Mouse (Mus musculus) gastrocnemius, postnatal 36 days (tissue): ENCODE results near the gene Prkca. TPM values are rescaled to one million over a fixed set of nuclear protein-coding genes. Genes with fewer than 3 reads are reported as not detected.

Source experiments
- DNase-seq, 2 experiments: peaks; one replicate each; pipeline ENCODE4 v3.0.0; 2022
- intact Hi-C: fragments of 180-260 bp; cut with DNase I; formaldehyde crosslinking; loops from one replicate; pipeline ENCODE4 v1.15.1; 2025
- microRNA-seq, 2 experiments: library from miRNA; unstranded; fragments of <30 nt; microRNA quantifications; one replicate each; pipeline ENCODE4 v1.2.0; 2021
- total RNA-seq, 2 experiments: library from RNA; stranded (reverse); gene quantifications; 2 replicates each; pipeline ENCODE4 v1.2.3; 2021

Gene Prkca
- total RNA-seq, 2 experiments from 2014 or later: 57.7 to 61.2 TPM

DNA sequence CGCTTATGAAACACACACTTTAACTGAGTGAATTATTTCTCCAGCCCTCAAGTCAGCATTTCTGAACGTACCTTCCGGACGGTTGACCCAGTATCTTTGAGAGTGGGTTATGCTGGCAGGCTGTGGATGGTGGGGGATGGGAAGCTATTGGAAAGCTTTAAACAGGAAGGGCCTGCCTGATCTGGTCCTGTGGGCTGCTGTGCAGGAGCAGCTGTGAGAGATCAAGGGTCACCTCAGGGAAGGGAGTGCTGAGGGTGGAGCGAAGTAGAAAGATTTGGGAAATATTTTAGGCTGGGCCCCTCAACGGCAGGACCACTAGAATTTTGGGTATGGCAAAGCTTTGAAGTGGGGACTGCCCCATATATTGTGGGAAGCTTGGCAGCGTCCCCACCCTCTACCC is 412.0 kb downstream of the Prkca start:
- intact Hi-C loops: no loop called here

DNA sequence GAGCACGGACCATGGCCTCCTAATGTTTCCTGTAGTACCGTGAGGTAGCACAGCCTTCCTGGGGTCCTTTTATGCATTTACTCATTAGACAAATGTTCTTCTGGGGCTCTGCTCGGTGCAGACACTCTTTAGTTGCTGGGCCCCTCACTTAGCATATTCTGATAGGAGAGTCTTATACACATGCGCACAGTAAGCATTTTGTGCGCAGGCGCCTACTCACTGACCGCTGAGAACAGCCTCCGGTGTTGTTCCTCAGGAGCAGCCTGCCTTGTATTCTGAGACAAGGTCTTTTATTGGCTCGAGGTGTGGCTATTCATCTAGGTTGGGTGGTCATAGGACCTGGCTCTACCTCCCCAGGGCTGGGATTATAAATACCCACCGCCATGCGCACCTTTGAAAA is 412.4 kb downstream of the Prkca start:
- DNase-seq: no peak
- intact Hi-C loops: no loop called here

More for the DNA sequence above, 412.0 kb downstream of the Prkca start:
- no peak for DNase-seq

DNA sequence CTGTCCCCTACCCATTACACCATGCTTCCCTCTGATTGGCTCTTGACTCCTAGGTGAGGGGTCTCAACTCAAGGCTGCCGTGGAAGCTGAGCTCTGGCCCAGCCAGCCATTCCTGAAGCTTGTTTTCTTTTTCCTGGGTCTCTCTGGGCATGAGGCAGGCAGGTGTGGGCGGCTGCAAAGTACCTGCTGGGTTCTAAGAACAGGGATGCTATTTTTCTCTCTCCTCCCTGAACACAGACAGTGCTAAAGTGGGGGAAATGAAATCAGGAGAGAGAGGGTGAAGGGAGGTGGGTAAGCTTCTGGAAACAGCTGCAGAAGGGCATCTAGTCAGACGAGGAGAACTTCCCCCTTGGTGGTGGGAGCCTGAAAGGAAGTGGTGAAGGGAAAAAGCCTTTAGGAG is 414.0 kb downstream of the Prkca start:
- intact Hi-C loops: no loop called here
- DNase-seq: no peak

DNA sequence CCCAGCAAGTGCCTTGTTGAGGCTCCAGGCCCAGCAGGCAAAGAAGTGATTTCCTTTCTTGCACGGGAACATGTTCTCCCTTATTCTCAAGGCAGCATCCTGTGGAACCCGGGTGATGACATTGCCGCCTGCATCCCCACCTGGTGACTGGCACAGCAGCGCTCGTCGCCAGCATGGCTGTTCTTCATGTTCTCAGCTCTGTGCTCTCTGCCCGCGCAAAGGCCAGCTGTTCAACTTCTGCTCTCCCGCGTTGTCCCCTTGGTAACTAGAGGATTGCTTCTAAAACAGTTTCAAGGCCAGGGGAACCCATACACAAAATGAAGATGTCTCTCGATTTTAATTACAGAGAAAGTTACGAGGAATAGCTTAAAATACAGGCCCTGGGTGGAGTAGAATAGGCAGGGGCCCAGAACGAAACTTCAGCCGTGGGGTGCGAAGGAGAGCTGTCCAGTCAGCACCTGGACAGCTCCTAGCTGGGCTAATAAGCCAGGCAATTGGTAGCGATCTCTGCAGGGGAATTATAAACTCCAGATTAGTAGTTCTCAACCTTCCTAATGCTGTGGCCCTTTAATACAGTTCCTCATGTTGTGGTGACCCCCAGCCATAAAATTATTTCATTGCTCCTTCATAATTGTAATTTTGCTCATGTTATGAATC is 423.7 kb downstream of the Prkca start:
- intact Hi-C loops: no loop called here
- no peak for DNase-seq

DNA sequence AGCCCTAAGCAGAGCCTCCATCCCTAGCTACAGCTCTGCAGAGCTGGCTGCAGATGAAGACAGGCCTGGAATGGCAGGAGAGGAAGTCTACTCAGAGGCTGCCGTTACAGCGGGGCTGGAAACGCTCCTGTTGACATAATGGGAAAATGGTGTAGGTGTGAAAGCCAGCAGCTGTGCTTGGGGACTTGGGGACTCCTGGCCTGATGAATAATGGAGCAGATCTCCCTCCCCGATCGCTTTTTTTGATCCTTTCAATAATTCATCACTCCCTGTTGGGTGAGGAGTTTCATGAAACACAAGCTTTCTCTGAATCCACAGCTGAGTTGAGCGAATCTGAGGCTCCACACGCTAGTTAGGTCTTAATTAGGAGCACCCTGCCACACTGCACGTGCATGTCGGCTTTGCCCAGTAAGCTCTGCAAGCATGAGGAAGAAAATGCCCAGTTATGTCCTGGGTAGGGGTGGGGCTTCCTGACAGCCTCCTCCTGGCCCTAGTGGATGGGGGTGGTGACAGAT is 425.9 kb downstream of the Prkca start:
- intact Hi-C loops: no loop called here
- no peak for DNase-seq

DNA sequence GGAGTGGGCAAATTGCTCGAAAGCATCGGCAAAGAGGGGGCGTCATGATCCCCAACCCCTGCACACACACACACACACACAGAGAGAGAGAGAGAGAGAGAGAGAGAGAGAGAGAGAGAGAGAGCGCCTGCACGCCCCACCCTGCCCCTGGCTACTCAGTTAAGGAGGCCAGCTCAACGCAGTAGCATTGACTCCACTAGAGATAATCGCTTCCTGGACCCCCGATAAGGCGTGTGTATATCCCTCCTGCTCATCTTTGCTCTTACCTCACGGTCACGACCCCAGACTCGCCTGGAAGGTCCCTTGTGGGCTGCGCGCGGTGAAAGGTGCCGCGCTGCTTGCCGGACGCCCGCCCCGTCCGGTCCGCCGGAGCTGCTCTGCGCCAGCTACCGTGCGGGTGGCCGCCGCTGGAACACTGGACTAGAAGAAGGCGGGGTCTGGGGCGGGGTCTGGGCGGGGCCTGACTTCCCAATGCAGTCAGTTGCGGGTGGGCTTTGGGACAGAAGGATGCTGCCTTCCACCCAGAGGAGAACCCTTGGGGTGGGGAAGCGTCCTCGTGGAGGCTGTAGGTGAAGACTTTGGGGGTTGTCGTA is 429.0 kb downstream of the Prkca start, which contains the start of gene Cacng5:
Gene Cacng5, minus strand, starts transcription at position 422 of the 593 bp plus-strand sequence.
- intact Hi-C loops: loop anchor here (5.0 kb wide), 1 partner anchor 47 kb away; no protein-coding TSS in a partner anchor
- no peak for DNase-seq

DNA sequence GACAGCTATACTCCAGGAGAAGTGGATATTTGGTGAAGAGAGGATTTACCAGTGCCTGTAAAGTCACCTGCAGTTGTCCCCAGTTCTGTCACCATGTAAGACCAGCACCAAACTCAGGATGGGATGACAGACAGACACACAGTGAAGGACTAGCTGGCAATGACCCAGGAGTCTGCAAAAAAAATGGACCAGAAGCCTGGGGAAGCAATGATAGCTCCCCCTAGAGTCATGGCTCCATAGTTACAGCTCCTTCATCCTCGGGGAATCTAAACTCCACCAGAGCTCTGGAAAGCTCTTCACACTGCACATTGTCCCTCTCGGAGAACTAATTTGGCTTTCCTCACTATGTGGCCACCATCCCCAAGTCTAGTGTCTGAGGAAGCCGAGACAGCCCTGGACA is 430.4 kb downstream of the Prkca start:
- intact Hi-C loops: loop anchor here (5.0 kb wide), 1 partner anchor 46 kb away; no protein-coding TSS in a partner anchor
- no peak for DNase-seq

DNA sequence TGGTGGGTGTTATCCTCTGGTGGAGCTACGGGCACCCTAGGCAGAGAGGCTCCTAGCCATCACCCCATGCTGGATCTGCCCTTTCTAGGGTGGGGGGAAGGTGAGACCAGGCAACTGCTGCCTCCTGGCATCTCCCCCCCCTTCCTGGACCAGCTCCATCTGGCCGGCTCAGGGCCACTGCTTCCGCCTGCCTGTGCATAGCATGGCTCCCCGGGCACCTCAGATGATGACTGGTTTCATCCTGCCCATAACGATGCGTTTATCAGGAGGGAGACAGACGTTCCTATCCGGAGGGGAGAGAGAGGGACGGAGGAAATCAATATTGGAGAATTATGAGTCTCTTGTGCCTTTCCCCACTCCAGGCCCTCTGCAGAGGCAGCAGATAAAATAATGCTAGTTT is 438.4 kb downstream of the Prkca start:
- intact Hi-C loops: no loop called here
- DNase-seq: no peak

DNA sequence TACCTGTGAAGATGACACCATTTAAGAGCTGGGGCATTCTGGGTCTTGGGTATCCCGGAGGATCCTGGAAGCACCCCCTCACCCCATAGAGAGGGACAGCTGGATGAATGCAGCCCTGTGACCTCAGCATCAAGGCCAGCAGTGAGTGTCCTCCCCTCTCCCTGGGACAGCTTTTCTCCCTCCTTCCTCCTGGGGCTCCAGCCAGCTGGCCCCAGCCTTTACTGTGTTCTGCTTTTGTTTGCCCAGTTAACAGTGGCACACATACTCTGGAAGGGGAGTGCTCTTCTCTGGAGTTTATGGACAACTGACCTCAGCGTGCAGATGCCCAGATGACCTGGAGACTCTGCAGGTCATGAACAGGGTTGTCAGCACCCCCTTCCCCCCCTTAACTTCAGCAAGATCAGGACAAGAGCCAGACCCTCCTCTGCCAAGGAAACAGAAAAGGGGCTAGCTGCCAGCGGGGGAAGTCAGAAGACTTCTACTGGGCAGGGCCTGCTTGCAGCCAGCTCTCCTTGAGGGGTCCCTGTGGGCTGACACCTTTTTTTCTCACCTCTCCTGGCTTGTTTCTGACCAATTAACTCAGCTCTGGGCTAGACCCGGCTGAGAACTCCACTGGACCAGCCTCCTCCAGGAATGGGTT is 439.6 kb downstream of the Prkca start:
- intact Hi-C loops: no loop called here
- no peak for DNase-seq

DNA sequence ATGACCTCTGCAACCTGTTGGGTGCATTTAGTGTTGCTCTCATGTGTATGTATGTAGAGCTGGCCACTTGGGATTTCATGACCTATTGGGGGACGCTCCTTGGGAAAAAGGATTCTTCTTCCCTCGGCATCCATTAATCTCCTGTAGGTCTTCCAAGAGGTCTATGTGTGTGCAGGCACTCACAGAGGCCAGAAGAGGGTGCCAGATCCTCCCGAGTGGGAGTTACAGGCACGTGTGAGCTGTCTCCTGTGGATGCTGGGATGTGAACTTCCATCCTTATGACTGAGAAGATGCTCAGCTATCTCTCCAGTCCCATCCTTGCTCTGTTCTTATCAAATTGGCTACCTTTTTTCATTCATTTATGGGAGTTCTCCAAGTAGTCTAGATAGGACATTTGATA is 443.3 kb downstream of the Prkca start:
- no peak for DNase-seq
- intact Hi-C loops: no loop called here

DNA sequence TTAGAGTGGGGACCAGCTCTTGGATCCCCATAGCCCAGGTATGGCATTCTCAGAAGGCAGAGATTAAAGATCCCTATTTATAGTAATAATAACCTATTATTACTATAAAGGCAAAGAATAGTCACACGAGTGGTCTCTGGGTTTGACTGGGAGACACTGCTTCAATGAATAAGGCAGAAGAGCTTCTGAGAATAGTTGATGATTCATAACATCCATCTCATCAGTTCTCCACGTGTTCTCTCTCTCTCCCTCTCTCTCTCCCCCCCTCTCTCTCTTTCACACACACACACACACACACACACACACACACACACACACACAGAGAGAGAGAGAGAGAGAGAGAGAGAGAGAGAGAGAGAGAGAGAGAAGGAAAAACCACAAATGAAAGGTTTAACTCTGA is 445.0 kb downstream of the Prkca start:
- intact Hi-C loops: no loop called here

DNA sequence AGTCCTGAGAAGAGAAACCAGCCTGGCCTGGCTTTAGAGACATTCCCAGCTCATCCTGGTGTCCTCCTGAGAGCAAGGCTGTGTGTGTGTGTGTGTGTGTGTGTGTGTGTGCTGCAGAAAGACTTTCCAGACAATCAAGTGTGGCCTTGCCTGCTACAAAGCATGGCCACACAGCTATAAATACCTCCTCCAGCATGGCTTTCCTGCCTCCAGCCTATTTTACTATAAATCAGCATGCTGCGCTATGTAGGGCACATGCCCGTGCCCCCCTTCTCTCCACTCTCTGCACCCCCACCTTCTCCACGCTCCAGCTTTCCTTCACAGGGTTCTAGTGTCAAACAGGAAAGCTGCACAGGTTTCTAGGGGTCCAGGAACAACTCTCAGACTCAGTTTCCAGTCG is 448.1 kb downstream of the Prkca start:
- intact Hi-C loops: no loop called here

More for the DNA sequence above, 445.0 kb downstream of the Prkca start:
- no peak for DNase-seq

DNA sequence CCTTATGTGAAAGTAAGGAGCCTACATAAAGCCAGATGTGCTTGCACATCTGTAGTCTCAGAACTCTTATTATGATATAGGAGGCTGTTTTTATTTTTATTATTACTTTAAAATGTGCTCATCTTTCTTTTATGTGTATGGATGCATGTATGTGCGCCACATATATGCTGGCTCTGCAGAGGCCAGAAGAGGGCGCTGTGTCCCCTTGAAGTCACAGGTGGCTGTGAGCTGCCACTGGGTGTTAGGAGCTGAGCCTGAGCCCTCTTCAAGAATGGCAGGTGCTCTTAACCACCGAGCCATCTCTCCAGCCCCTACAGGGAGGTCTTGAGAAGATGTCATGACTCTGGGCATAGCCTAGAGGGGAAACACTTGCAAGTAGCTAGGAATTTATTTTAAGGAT is 452.4 kb downstream of the Prkca start:
- intact Hi-C loops: no loop called here
- DNase-seq: no peak

More for the DNA sequence above, 448.1 kb downstream of the Prkca start:
- DNase-seq: no peak

DNA sequence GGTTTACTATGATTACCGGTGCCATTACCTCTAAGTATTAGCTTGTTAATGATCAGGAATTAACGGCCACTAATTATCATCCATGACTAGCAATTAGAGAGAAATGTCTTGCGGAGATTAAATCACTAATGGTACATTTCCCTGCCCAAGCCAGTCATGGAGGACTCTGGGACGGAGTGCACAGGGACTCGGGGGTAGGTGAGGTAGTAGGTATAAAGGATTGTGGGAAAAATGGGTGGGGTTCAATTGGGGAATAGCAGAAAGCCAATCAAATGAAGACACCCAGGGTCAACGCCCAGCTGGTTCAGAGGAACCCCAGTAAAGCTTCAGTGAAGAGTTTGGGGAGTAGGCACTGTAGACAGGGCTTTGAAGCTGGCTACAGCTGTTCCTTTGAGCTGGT is 456.4 kb downstream of the Prkca start:
- intact Hi-C loops: no loop called here
- DNase-seq: no peak

Small RNAs within 50 kb of the gene (microRNA-seq; reads per million reads assigned to microRNA genes)
- gene Mir7223: 0 reads per million in 2 experiments

Other genes with a start within 250 kb of the Prkca start
- 1 to 10 TPM in 1 of 2 experiments, under 1 TPM in 1; 0.99 to 1.0 TPM for gene Apoh, start 574 bp downstream of the Prkca start, total RNA-seq
- 1 to 10 TPM; 1.9 to 2.2 TPM for gene Cep112, start 81.3 kb upstream of the Prkca start, total RNA-seq